Mouse (Mus musculus): ENCODE measurements around the gene Olfr543. TPM values are rescaled to one million over a fixed set of nuclear protein-coding genes. Genes with fewer than 3 reads are reported as not detected.

Olfr543 gene
- polyA plus RNA-seq (2015; fragmentation: Nextera tagmentation; extraction: Ambion mirVana) = 0.23 and 0.46 TPM in 2 replicates

- Histone ChIP-seq H3K4me2 (no peak within 1 kb of the TSS), H3K27me3 (no peaks in the 10 kb centered on the region), H3K4me1 (replicated peaks) (peaks cover 20% of the 10 kb centered on the region), H3K27ac (replicated peaks) (no peak within 1 kb of the TSS), H3K36me3 (replicated peaks) (0 out of 2 replicates have a peak, but pooled peaks cover 3% of the 10 kb centered on the region), H3K9ac (no peak within 1 kb of the TSS), H3K4me3 (replicated peaks) (no peak within 1 kb of the TSS), H3K9me3 (replicated peaks) (no peaks in the 10 kb centered on the region)
- ATAC-seq (ENCODE audit: insufficient read depth) = no peak
- WGBS (ENCODE audit: insufficient replicate concordance) = 85% methylated on average over 4 of the region's 4 CpGs
Observed at GRCm38 (mm10) chr7:102481579-102481978, at the start of gene Olfr543. TSS of gene Olfr543 (minus strand) at chr7:102481679.

DNA sequence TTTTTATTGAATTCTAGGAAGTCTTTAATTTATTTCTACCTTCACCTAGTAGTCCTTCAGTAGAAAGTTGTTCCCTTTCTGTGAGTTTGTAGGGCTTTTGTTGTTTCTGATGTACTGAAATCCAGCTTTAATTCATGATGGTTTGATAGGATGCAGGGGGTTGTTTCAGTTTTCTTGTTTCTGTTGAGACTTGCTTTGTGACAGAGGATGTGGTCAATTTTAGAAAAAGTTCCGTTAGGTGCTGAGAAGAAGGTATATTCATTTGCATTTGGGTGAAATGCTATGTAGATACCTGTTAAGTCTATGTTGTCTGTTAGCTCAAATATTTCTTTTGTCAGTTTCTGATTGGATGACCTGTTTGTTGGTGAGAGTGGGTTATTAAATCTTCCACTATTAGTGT is 47.6 kb upstream of the Olfr543 start:
- ATAC-seq (ENCODE audit: insufficient read depth) = no peak
- Histone ChIP-seq H3K4me3 (replicated peaks) (no peak overlapping the region), H3K27ac (replicated peaks) (no peak overlapping the region), H3K9ac (no peak overlapping the region), H3K9me3 (replicated peaks) (no peaks in the 10 kb centered on the region), H3K4me1 (replicated peaks) (no peaks in the 10 kb centered on the region), H3K36me3 (replicated peaks) (no peaks in the 10 kb centered on the region), H3K27me3 (no peaks in the 10 kb centered on the region), H3K4me2 (no peak overlapping the region)
- WGBS (ENCODE audit: insufficient replicate concordance) = 52% methylated on average over 1 of the region's 1 CpGs

- H3K9ac ChIP-seq = no peak overlapping the region
- H3K4me3 ChIP-seq (replicated peaks) = no peak overlapping the region
- H3K4me2 ChIP-seq = no peak overlapping the region
- 40% methylated on average over 2 of the region's 2 CpGs for whole genome bisulfite sequencing (ENCODE audit: insufficient replicate concordance)
- H3K4me1 ChIP-seq (replicated peaks) = peaks cover 5% of the 10 kb centered on the region
- H3K27ac ChIP-seq (replicated peaks) = no peak overlapping the region
- no peaks in the 10 kb centered on the region for H3K36me3 ChIP-seq (replicated peaks)
- no peak for ATAC-seq (ENCODE audit: insufficient read depth)
- no peaks in the 10 kb centered on the region for H3K9me3 ChIP-seq (replicated peaks)
- peaks cover 19% of the 10 kb centered on the region for H3K27me3 ChIP-seq
Observed at GRCm38 (mm10) chr7:102517051-102517335, 35.5 kb upstream of the Olfr543 start.

GRCm38 (mm10) chr7:102516261-102517050 is 35.0 kb upstream of the Olfr543 start:
- Histone ChIP-seq H3K4me2 (no peak overlapping the region), H3K36me3 (replicated peaks) (no peaks in the 10 kb centered on the region), H3K27ac (replicated peaks) (no peak overlapping the region), H3K9ac (no peak overlapping the region), H3K27me3 (peaks cover 24% of the 10 kb centered on the region), H3K4me3 (replicated peaks) (no peak overlapping the region), H3K4me1 (replicated peaks) (peaks cover 5% of the 10 kb centered on the region), H3K9me3 (replicated peaks) (no peaks in the 10 kb centered on the region)
- ATAC-seq (ENCODE audit: insufficient read depth) = no peak
- 51% methylated on average over 10 of the region's 10 CpGs for WGBS (ENCODE audit: insufficient replicate concordance)

GRCm38 (mm10) chr7:102514144-102514543 is 32.7 kb upstream of the Olfr543 start:
- 10% methylated on average over 4 of the region's 4 CpGs for WGBS (ENCODE audit: insufficient replicate concordance)
- no peaks in the 10 kb centered on the region for H3K36me3 ChIP-seq (replicated peaks)
- no peak overlapping the region for H3K4me2 ChIP-seq

DNA sequence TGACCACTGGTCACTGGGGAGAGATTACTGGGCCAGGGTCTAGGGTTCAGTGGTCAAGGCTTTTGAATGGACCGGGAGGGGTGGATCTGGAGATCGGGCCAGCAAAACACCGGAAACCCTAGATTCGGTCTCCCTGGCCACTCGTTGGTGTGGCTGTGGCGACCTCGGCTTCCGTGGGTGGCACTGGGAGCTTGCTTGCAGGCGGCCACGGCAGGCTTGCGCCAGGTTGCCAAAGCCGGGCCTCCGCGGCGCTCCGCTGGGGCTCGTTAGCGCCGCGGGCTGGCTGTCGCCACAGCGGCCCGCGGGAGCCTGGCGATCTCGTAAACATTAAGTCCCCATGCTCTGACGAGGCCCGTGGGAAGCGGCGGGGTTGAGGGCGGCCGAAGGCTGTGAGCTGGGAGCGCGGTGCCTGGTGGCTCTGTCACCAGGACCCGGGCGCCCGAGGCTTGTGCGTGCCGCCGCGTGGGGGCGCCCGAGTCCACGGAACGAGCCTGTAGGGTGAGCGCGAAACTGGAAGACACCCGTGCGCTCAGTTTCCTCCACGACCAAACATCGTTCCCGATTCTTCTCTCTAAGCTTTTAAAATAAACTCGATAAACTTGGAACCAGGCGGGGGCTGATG is 31.4 kb upstream of the Olfr543 start:
- 2% methylated on average over 54 of the region's 54 CpGs for WGBS (ENCODE audit: insufficient replicate concordance)
- H3K4me1 ChIP-seq (replicated peaks) = peaks cover 5% of the 10 kb centered on the region
- H3K9ac ChIP-seq = peak overlapping the region; percentile 6; the same call in 1 of the 2 replicates
- peaks cover 28% of the 10 kb centered on the region for H3K27me3 ChIP-seq
- no peaks in the 10 kb centered on the region for H3K9me3 ChIP-seq (replicated peaks)
- ATAC-seq (ENCODE audit: insufficient read depth) = peak; percentile 76
- H3K36me3 ChIP-seq (replicated peaks) = no peaks in the 10 kb centered on the region
- H3K4me2 ChIP-seq = peak overlapping the region; percentile 80
- H3K27ac ChIP-seq (replicated peaks) = no peak overlapping the region
- H3K4me3 ChIP-seq (replicated peaks) = peak overlapping the region; percentile 50

More at GRCm38 (mm10) chr7:102514144-102514543, 32.7 kb upstream of the Olfr543 start:
- Histone ChIP-seq H3K9me3 (replicated peaks) (no peaks in the 10 kb centered on the region), H3K27ac (replicated peaks) (no peak overlapping the region), H3K9ac (no peak overlapping the region), H3K4me1 (replicated peaks) (peaks cover 5% of the 10 kb centered on the region), H3K27me3 (peaks cover 28% of the 10 kb centered on the region), H3K4me3 (replicated peaks) (no peak overlapping the region)
- ATAC-seq (ENCODE audit: insufficient read depth) = no peak

DNA sequence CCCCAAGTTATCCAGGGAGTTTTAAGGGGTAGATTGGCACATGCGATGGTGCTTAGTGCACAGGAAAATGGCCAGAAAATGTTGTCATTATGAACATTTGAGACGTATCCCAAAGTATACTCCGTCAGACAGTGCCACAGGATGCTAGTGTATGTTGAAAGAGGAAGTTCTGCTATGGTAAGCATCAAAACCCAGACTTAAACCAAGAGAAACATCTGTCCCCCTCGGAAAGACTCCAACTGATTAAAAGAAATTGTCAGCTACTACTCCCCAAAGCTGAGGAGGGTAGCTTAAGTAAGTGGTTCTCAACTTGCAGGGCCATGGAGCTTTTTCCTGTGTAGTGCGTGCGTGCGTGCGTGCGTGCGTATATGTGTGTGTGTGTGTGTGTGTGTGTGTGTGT is 30.4 kb upstream of the Olfr543 start:
- Histone ChIP-seq H3K4me1 (replicated peaks) (peaks cover 5% of the 10 kb centered on the region), H3K9me3 (replicated peaks) (no peaks in the 10 kb centered on the region), H3K4me3 (replicated peaks) (no peak overlapping the region), H3K9ac (no peak overlapping the region), H3K27me3 (peaks cover 28% of the 10 kb centered on the region), H3K27ac (replicated peaks) (no peak overlapping the region), H3K36me3 (replicated peaks) (no peaks in the 10 kb centered on the region), H3K4me2 (no peak overlapping the region)
- 64% methylated on average over 10 of the region's 10 CpGs for WGBS (ENCODE audit: insufficient replicate concordance)
- no peak for ATAC-seq (ENCODE audit: insufficient read depth)

DNA sequence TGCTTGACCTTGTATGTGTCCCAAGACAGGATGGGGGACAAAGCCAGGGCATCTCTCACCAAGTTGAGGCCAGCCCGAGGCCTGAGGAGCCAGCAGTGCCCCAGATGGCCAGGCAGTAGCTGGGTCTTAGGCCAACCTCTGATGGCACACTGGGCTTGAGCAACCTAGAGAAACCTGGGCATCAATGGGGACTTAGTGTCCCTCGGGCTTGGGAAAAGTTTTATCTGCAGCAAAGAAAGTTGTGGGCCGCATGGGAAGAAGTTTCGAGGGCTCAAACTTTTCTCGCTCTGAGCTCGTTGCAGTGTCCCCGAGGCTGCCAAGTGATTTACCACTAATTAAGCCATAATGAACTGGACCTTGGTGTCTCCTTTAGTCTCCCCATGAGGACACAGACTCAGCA is 28.2 kb upstream of the Olfr543 start:
- 59% methylated on average over 7 of the region's 7 CpGs for WGBS (ENCODE audit: insufficient replicate concordance)
- no peaks in the 10 kb centered on the region for H3K9me3 ChIP-seq (replicated peaks)
- H3K4me1 ChIP-seq (replicated peaks) = peaks cover 5% of the 10 kb centered on the region
- no peak for ATAC-seq (ENCODE audit: insufficient read depth)
- H3K4me2 ChIP-seq = no peak overlapping the region
- no peaks in the 10 kb centered on the region for H3K36me3 ChIP-seq (replicated peaks)
- H3K4me3 ChIP-seq (replicated peaks) = no peak overlapping the region
- H3K27ac ChIP-seq (replicated peaks) = no peak overlapping the region
- H3K27me3 ChIP-seq = peaks cover 28% of the 10 kb centered on the region
- H3K9ac ChIP-seq = no peak overlapping the region

- no peak overlapping the region for H3K4me2 ChIP-seq
- no peaks in the 10 kb centered on the region for H3K36me3 ChIP-seq (replicated peaks)
- peaks cover 5% of the 10 kb centered on the region for H3K4me1 ChIP-seq (replicated peaks)
- H3K27ac ChIP-seq (replicated peaks) = no peak overlapping the region
- WGBS (ENCODE audit: insufficient replicate concordance) = 68% methylated on average over 6 of the region's 6 CpGs
- no peak overlapping the region for H3K9ac ChIP-seq
- no peaks in the 10 kb centered on the region for H3K9me3 ChIP-seq (replicated peaks)
- no peak for ATAC-seq (ENCODE audit: insufficient read depth)
- peaks cover 23% of the 10 kb centered on the region for H3K27me3 ChIP-seq
- H3K4me3 ChIP-seq (replicated peaks) = no peak overlapping the region
Observed at GRCm38 (mm10) chr7:102508666-102509065, 27.2 kb upstream of the Olfr543 start.

DNA sequence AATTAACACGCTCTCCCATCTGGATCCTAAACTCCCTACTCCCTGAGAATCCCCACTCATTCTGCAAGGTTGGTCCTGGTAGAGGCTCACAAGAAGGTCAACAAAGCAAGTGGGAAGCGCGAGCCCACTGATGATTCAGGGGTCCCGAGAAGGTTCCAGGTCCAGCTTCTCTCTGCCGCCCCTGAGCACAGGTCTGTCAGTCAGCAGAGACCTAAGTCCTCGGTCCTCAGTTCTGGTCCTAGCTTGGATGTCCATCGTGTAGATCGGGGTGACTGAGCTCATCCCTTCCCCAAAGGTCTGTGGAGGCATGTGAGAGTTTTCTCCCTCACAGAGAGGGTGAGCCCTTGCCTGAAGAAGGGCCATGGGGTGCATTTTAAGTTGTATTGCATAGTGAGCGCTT is 26.6 kb upstream of the Olfr543 start:
- Histone ChIP-seq H3K9me3 (replicated peaks) (no peaks in the 10 kb centered on the region), H3K27me3 (peaks cover 20% of the 10 kb centered on the region), H3K27ac (replicated peaks) (no peak overlapping the region), H3K4me2 (no peak overlapping the region), H3K4me3 (replicated peaks) (no peak overlapping the region), H3K36me3 (replicated peaks) (no peaks in the 10 kb centered on the region), H3K4me1 (replicated peaks) (peaks cover 5% of the 10 kb centered on the region), H3K9ac (no peak overlapping the region)
- 68% methylated on average over 9 of the region's 9 CpGs for WGBS (ENCODE audit: insufficient replicate concordance)
- ATAC-seq (ENCODE audit: insufficient read depth) = no peak

DNA sequence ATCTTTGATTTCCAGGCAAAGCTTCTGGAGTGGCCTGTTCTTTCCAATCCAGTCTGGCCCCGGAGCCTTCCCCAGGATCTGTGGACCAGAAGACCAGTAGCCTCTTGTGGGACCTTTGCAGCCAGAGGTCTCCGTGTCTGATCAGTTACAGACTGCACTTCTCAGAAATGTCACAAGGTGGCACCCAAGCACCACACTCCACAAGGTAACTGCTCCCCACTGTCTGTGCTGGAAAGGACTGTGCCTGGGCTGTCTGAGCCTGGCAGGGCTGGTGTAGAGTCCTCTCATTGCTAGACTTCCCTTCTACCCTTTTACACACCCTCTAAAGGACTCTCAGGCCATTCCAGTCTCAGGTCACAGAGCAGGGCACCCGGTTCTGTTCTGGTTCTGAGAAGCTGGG is 25.4 kb upstream of the Olfr543 start:
- 28% methylated on average over 3 of the region's 3 CpGs for WGBS (ENCODE audit: insufficient replicate concordance)
- Histone ChIP-seq H3K4me2 (no peak overlapping the region), H3K27ac (replicated peaks) (no peak overlapping the region), H3K9me3 (replicated peaks) (no peaks in the 10 kb centered on the region), H3K9ac (no peak overlapping the region), H3K4me3 (replicated peaks) (no peak overlapping the region), H3K36me3 (replicated peaks) (no peaks in the 10 kb centered on the region), H3K4me1 (replicated peaks) (no peaks in the 10 kb centered on the region), H3K27me3 (peaks cover 8% of the 10 kb centered on the region)
- no peak for ATAC-seq (ENCODE audit: insufficient read depth)
